13 mouse cellular contexts compared by ENCODE assay signal in genomic region chrX:164446106-164446551, GRCm38 (mm10). TPM values are rescaled to one million over a fixed set of nuclear protein-coding genes. Genes with fewer than 3 reads are reported as not detected.
DNase-seq lines count a peak whose midpoint lies in the region; ATAC-seq and TF ChIP-seq lines count a peak whose summit lies in the region.
"Had no signal": no experiment of that assay in that cellular context is flagged by ENCODE, and none has a peak within 500 bp of the region (broad histone marks: within the 10 kb centered on the region; RNA-seq: fewer than 3 reads in every experiment).

No protein-coding gene starts in this region.

- H3K9ac ChIP-seq in liver, postnatal 0 days (replicated peaks) = no peak overlapping the region
- H3K9ac ChIP-seq: embryonic facial prominence, embryonic 12.5 days had no signal

- no peak overlapping the region for H3K4me2 ChIP-seq in liver, postnatal 0 days (ENCODE audit: low read depth, low read length)
- H3K4me2 ChIP-seq: embryonic facial prominence, embryonic 12.5 days had no signal

- intact Hi-C loops in gastrocnemius, adult 2 months (cut with DNase I) = loop anchor here (5.0 to 10.0 kb wide), 2 partner anchors 141 to 264 kb away; no protein-coding TSS in a partner anchor

- 73% methylated on average over 10 of the region's 10 CpGs for WGBS in liver, postnatal 0 days (ENCODE audit: insufficient replicate concordance)

- H3K9me3 ChIP-seq in liver, postnatal 0 days (ENCODE audit: low read length) = no peaks in the 10 kb centered on the region
- H3K9me3 ChIP-seq: embryonic facial prominence, embryonic 12.5 days had no signal

- H3K36me3 ChIP-seq in liver, postnatal 0 days (replicated peaks; ENCODE audit: insufficient read depth, low read length) = no peaks in the 10 kb centered on the region
- H3K36me3 ChIP-seq: embryonic facial prominence, embryonic 12.5 days had no signal

- H3K4me3 ChIP-seq in gastrocnemius, adult 2 months = no peak overlapping the region
- no peak overlapping the region for H3K4me3 ChIP-seq in liver, postnatal 0 days (ENCODE audit: low read depth, low read length)
- H3K4me3 ChIP-seq: embryonic facial prominence, embryonic 12.5 days; left cerebral cortex, adult 2 months had no signal

- peak; percentile 44 for TF ChIP-seq CTCF in gastrocnemius, adult 2 months (IDR thresholded peaks at IDR 0.05)
- TF ChIP-seq CTCF in liver, postnatal 0 days (IDR thresholded peaks at IDR 0.05; ENCODE audit: low read depth) = peak; percentile 56

- no peak overlapping the region for H3K27ac ChIP-seq in gastrocnemius, adult 2 months
- H3K27ac ChIP-seq in liver, postnatal 0 days (ENCODE audit: low read depth) = no peak overlapping the region
- H3K27ac ChIP-seq: embryonic facial prominence, embryonic 12.5 days; left cerebral cortex, adult 2 months; macrophage had no signal

- peak; percentile 38; the same call in 1 of the 2 replicates for ATAC-seq in liver, postnatal 0 days
- ATAC-seq: hindbrain, embryonic 16.5 days had no signal

- H3K4me1 ChIP-seq in liver, postnatal 0 days (ENCODE audit: insufficient read depth) = no peaks in the 10 kb centered on the region
- H3K4me1 ChIP-seq: embryonic facial prominence, embryonic 12.5 days had no signal

- H3K27me3 ChIP-seq in liver, postnatal 0 days (ENCODE audit: insufficient read depth, low read length) = no peaks in the 10 kb centered on the region

- DNase-seq in gastrocnemius, adult 2 months = no peak
- no peak for DNase-seq in gastrocnemius, postnatal 10 days
- peak; percentile 14 for DNase-seq in urinary bladder, postnatal 14 days (ENCODE audit: low spot score)
- no peak for DNase-seq in urinary bladder, postnatal 4 days (ENCODE audit: low spot score in 2 of 2)
- DNase-seq in liver, postnatal 0 days = peak; percentile 18
- peak; percentile 45 for DNase-seq in thymus, postnatal 4 days
- DNase-seq in layer of hippocampus, postnatal 36 days = no peak
- DNase-seq in MN1 (ENCODE audit: low spot score) = no peak
- DNase-seq: gastrocnemius, postnatal 14 days had no signal

- no peak for TF ChIP-seq EP300 in liver, postnatal 0 days (IDR thresholded peaks at IDR 0.05; ENCODE audit: low read depth)

RNA-seq across cellular contexts. Expression of gene Asb11, which starts 9.3 kb away (rescaled TPM):
- 100 to 1,000 TPM; 141 to 190 TPM for total RNA-seq in gastrocnemius, adult 2 months (2021)
- 10 to 100 TPM in 1 of 2 experiments, 1 to 10 TPM in 1; 9.3 to 17.8 TPM for total RNA-seq in gastrocnemius, postnatal 10 days (2021)
- polyA plus RNA-seq in liver, postnatal 0 days (2015; fragmentation: Nextera tagmentation; extraction: Ambion mirVana) = 0.12 and 0.26 TPM in 2 replicates
- 1 to 10 TPM; 1.1 to 1.9 TPM for total RNA-seq in layer of hippocampus, postnatal 36 days (2021)
- polyA plus RNA-seq: embryonic facial prominence, embryonic 12.5 days; hindbrain, embryonic 16.5 days; macrophage had no signal

RNA-seq across cellular contexts. Expression of gene Piga, which starts 26.5 kb away (rescaled TPM):
- total RNA-seq in gastrocnemius, adult 2 months (2021) = 1 to 10 TPM; 1.6 to 2.1 TPM
- total RNA-seq in gastrocnemius, postnatal 10 days (2021) = 1 to 10 TPM; 1.9 to 3.0 TPM
- 5.3 and 5.8 TPM in 2 replicates for polyA plus RNA-seq in liver, postnatal 0 days (2015; fragmentation: Nextera tagmentation; extraction: Ambion mirVana)
- 10 to 100 TPM; 10.6 to 12.3 TPM for total RNA-seq in layer of hippocampus, postnatal 36 days (2021)

RNA-seq across cellular contexts. Expression of gene Asb9, which starts 60.0 kb away (rescaled TPM):
- not detected for total RNA-seq in gastrocnemius, adult 2 months (2021)
- not detected for total RNA-seq in gastrocnemius, postnatal 10 days (2021)
- not detected in 2 replicates for polyA plus RNA-seq in liver, postnatal 0 days (2015; fragmentation: Nextera tagmentation; extraction: Ambion mirVana)
- total RNA-seq in layer of hippocampus, postnatal 36 days (2021) = not detected
- total RNA-seq: gastrocnemius, postnatal 14 days; left cerebral cortex, adult 2 months had no signal
- polyA plus RNA-seq: hindbrain, embryonic 16.5 days; macrophage had no signal

Comparison
In these comparisons a context has a peak if more than half of its experiments do, and no peak if none do; other contexts are left out.
1. DNase-seq: peak in urinary bladder, postnatal 14 days (single experiment), liver, postnatal 0 days (single experiment) and thymus, postnatal 4 days (single experiment); none in gastrocnemius, adult 2 months (single experiment), gastrocnemius, postnatal 10 days (single experiment), urinary bladder, postnatal 4 days (0 of 2), layer of hippocampus, postnatal 36 days (0 of 2) and MN1 (single experiment).
2. RNA of gene Asb11, which starts 9.3 kb away (total RNA-seq): 141 to 190 TPM in gastrocnemius, adult 2 months; 9.3 to 17.8 TPM in gastrocnemius, postnatal 10 days and 1.1 to 1.9 TPM in layer of hippocampus, postnatal 36 days; every median in the first group is over 4 times any median in the second.